Mouse (Mus musculus): ENCODE data around the gene Gngt2. TPM values are rescaled to one million over a fixed set of nuclear protein-coding genes. Genes with fewer than 3 reads are reported as not detected.

Gene Gngt2
- polyA plus RNA-seq, 1 experiment: 4.7 TPM

DNA sequence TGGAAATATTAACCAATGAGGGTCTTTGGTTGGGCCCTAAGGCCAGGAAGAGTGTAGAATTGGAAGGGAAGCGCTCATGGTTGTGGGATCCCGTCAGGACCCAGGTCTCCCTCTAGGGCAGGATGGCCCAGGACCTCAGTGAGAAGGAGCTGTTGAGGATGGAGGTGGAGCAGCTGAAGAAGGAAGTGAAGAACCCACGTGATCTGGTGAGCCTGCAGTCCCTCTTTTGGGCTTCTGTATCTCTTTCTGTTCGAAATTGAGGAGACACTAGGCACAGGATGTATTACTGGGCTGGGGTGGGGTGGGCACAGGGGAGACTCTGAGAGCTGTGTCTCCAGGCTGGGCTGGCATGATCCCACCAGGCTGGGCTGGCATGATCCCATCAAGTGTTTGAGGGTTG, 7.9 kb downstream of the Gngt2 start:
- H3K27ac ChIP-seq (ENCODE audit: insufficient read depth, low read depth, low read length): no peak overlapping the region
- WGBS: 60% methylated on average over 4 of the region's 4 CpGs
- TF ChIP-seq POLR2A (IDR thresholded peaks at IDR 0.05; ENCODE audit: low read depth, low read length) (no peak), CTCF (IDR thresholded peaks at IDR 0.05; ENCODE audit: extremely low read depth, insufficient read length, insufficient replicate concordance, low read depth, low read length) (no peak)

DNA sequence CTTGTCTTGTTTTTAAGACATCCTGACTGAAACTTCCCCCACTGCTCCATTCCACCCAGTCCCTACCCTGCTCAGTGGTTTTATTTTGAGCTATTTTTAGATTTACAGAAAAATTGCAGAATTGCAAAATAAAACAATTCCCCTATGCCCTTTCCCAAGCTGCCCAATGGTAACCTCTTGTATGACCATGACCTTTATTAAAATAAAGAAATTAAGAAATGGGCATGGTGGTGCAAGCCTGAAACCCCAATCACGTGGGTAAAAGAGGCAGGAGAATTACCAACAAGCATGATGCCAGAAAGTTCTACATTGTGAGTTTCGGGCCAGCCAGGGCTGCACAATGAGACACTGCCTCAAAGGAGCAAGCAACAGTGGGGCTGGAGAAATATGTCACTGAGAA, 13.9 kb downstream of the Gngt2 start:
- Histone ChIP-seq H3K4me3 (ENCODE audit: low read depth, low read length) (no peak overlapping the region), H3K4me1 (ENCODE audit: control insufficient read depth, insufficient read depth, insufficient read length, low read length) (peaks cover 2% of the 10 kb centered on the region; the same call in 1 of the 2 replicates), H3K36me3 (ENCODE audit: control insufficient read depth, insufficient read depth, low read length) (no peaks in the 10 kb centered on the region), H3K27ac (ENCODE audit: insufficient read depth, low read depth, low read length) (no peak overlapping the region), H3K27me3 (ENCODE audit: control insufficient read depth, insufficient read depth, low read length) (no peaks in the 10 kb centered on the region)
- WGBS: 76% methylated on average over 2 of the region's 2 CpGs
- no peak for TF ChIP-seq CTCF (IDR thresholded peaks at IDR 0.05; ENCODE audit: extremely low read depth, insufficient read length, insufficient replicate concordance, low read depth, low read length)
- TF ChIP-seq POLR2A (IDR thresholded peaks at IDR 0.05; ENCODE audit: low read depth, low read length): no peak

More for the DNA sequence above, 7.9 kb downstream of the Gngt2 start:
- H3K4me3 ChIP-seq (ENCODE audit: low read depth, low read length): no peak overlapping the region
- H3K4me1 ChIP-seq (ENCODE audit: control insufficient read depth, insufficient read depth, insufficient read length, low read length): peaks cover 4% of the 10 kb centered on the region
- H3K27me3 ChIP-seq (ENCODE audit: control insufficient read depth, insufficient read depth, low read length): no peaks in the 10 kb centered on the region
- no peaks in the 10 kb centered on the region for H3K36me3 ChIP-seq (ENCODE audit: control insufficient read depth, insufficient read depth, low read length)

DNA sequence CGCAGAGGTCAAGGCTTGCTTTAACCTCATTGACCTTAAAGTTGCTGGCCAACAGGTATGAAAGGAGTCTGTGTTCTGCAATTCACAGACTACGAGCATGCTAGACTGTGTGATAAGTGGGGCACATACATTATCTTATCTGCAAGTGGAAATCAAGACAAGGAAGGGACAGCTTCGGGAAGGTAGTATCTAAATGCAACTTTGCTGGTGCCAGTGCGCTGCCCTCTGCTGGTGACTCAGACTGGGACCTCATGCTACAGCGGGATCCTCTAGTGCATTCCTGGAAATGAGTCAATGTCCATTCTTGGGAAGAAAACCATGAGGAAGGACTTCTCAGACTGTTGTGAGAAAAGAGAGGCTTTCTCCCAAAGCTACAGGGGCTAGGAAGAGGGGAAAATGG, 16.7 kb downstream of the Gngt2 start:
- H3K27ac ChIP-seq (ENCODE audit: insufficient read depth, low read depth, low read length): no peak overlapping the region
- no peaks in the 10 kb centered on the region for H3K27me3 ChIP-seq (ENCODE audit: control insufficient read depth, insufficient read depth, low read length)
- H3K4me1 ChIP-seq (ENCODE audit: control insufficient read depth, insufficient read depth, insufficient read length, low read length): no peaks in the 10 kb centered on the region
- no peaks in the 10 kb centered on the region for H3K36me3 ChIP-seq (ENCODE audit: control insufficient read depth, insufficient read depth, low read length)
- H3K4me3 ChIP-seq (ENCODE audit: low read depth, low read length): no peak overlapping the region
- 32% methylated on average over 5 of the region's 5 CpGs for WGBS
- peak; percentile 85; the same call in 1 of the 2 replicates for TF ChIP-seq CTCF (IDR thresholded peaks at IDR 0.05; ENCODE audit: extremely low read depth, insufficient read length, insufficient replicate concordance, low read depth, low read length)
- no peak for TF ChIP-seq POLR2A (IDR thresholded peaks at IDR 0.05; ENCODE audit: low read depth, low read length)

DNA sequence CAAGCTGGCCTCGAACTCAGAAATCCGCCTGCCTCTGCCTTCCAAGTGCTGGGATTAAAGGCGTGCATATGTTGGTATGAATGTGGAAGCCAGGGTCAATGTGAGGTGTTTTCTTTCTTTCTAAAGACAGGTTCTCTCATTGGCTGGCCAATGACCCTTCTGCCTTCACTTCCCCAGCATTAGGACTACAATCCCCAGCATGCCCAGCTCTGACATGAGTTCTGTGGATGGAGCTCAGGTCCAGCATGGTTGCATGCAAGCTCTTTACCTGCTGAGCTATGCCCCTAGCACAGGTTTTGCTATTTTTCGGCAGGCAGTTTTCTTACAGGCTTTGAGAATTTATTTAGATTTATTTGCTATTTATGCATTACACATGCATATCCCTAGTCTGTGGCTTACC, 20.3 kb downstream of the Gngt2 start:
- no peaks in the 10 kb centered on the region for H3K36me3 ChIP-seq (ENCODE audit: control insufficient read depth, insufficient read depth, low read length)
- H3K27ac ChIP-seq (ENCODE audit: insufficient read depth, low read depth, low read length): no peak overlapping the region
- 92% methylated on average over 4 of the region's 4 CpGs for WGBS
- no peaks in the 10 kb centered on the region; the same call in 1 of the 2 replicates for H3K4me1 ChIP-seq (ENCODE audit: control insufficient read depth, insufficient read depth, insufficient read length, low read length)
- no peaks in the 10 kb centered on the region for H3K27me3 ChIP-seq (ENCODE audit: control insufficient read depth, insufficient read depth, low read length)
- H3K4me3 ChIP-seq (ENCODE audit: low read depth, low read length): no peak overlapping the region
- TF ChIP-seq POLR2A (IDR thresholded peaks at IDR 0.05; ENCODE audit: low read depth, low read length) (no peak), CTCF (IDR thresholded peaks at IDR 0.05; ENCODE audit: extremely low read depth, insufficient read length, insufficient replicate concordance, low read depth, low read length) (no peak)

DNA sequence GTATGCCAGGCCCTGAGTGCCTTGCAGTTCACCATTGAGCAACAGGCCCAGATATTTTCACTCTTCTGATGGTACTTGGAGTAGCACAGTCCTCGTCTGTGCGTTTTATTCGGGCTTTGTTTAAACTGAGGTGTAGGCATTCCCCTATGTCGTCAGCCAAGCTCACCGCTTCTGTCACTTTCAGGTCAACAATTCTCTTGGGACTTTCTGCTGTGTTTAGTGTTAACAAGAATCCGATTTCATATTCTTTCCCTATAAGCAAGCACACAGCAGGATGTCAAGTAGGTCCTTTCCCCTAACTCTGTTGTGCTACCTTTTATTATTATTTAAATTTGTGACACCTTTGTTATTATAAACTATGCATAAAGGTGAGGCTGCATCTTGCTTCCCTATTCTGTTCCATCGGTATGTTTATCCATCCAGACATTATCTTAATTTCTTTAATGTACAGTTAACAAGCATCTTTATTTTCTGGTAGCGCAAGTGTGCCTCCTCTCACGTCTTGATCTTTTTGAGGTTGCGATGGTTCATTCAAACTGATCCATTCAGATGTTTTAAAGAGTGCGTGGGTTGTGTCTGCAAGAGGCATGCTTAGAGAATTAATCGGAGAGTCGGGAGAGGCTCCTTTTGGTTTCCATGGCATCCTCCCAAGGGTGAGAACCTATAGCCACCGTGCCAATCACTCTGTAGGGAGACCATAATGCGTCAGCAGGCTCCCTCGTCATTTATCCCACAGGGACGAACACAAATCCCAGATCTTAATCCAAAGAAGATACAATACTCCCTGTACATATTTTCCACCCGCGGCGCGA, 20.9 kb downstream of the Gngt2 start:
- TF ChIP-seq CTCF (IDR thresholded peaks at IDR 0.05; ENCODE audit: extremely low read depth, insufficient read length, insufficient replicate concordance, low read depth, low read length) (no peak), POLR2A (IDR thresholded peaks at IDR 0.05; ENCODE audit: low read depth, low read length) (no peak)
- Histone ChIP-seq H3K36me3 (ENCODE audit: control insufficient read depth, insufficient read depth, low read length) (no peaks in the 10 kb centered on the region), H3K4me3 (ENCODE audit: low read depth, low read length) (peak overlapping the region; percentile 80), H3K27ac (ENCODE audit: insufficient read depth, low read depth, low read length) (peak overlapping the region; percentile 56), H3K27me3 (ENCODE audit: control insufficient read depth, insufficient read depth, low read length) (no peaks in the 10 kb centered on the region), H3K4me1 (ENCODE audit: control insufficient read depth, insufficient read depth, insufficient read length, low read length) (no peaks in the 10 kb centered on the region; the same call in 1 of the 2 replicates)
- 22% methylated on average over 21 of the region's 21 CpGs for WGBS

DNA sequence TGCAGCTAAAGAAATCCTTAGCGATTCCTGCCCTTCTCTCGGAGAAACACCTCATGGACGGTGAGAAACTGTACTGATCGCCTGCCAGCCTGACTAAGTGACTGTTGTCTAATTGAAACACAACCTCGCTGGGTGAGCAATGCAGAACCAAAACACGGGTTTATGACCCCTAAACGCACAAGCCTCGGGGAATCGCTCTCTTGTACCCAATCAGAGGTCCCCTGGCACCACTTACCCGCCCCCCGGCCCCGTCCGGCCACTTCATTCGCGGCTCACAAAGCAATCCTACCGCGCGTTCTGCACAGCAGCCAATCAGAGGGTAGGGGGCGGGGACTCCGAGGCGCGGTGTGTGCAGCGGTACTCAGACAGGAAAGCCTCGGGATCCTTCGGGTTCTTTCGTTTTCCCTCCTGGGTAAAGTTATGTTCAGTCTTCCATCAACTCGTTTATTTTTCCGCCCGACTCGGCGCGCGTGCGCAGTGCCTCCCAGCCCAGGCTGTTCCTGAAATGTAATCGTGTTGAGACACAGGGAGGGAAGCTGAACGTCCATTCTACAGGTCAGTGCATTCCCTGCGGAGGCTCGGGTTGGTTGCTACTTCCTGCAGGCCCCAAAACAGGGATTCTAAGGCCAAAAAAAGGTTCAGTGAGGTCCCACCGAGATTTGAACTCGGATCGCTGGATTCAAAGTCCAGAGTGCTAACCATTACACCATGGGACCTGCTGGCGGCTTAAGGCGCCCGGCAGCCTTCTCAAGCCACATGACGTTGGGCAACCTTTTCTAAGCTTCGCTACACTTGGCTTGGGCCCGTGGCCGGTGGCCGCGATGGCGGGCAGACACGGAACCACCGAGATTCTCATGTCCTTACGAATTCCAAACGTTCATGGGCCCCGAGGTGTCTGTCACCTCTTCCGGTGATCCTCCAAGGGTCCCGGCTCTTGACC, 21.8 kb downstream of the Gngt2 start:
- Histone ChIP-seq H3K27ac (ENCODE audit: insufficient read depth, low read depth, low read length) (peak overlapping the region; percentile 87), H3K27me3 (ENCODE audit: control insufficient read depth, insufficient read depth, low read length) (no peaks in the 10 kb centered on the region), H3K36me3 (ENCODE audit: control insufficient read depth, insufficient read depth, low read length) (peaks cover 3% of the 10 kb centered on the region; the same call in 1 of the 2 replicates), H3K4me1 (ENCODE audit: control insufficient read depth, insufficient read depth, insufficient read length, low read length) (no peaks in the 10 kb centered on the region; the same call in 1 of the 2 replicates), H3K4me3 (ENCODE audit: low read depth, low read length) (peak overlapping the region; percentile 80)
- under 1% methylated on average over 58 of the region's 58 CpGs for WGBS
- no peak for TF ChIP-seq CTCF (IDR thresholded peaks at IDR 0.05; ENCODE audit: extremely low read depth, insufficient read length, insufficient replicate concordance, low read depth, low read length)
- TF ChIP-seq POLR2A (IDR thresholded peaks at IDR 0.05; ENCODE audit: low read depth, low read length): peak; percentile 5; the same call in 1 of the 2 replicates

Measured in small intestine, adult 2 months (tissue).